Mouse (Mus musculus): Measurements from ENCODE around the gene Mink1. TPM values are rescaled to one million over a fixed set of nuclear protein-coding genes. Genes with fewer than 3 reads are reported as not detected.

Mink1 gene
- total and polyA plus RNA-seq, 2 experiments from 2014 or later, result 17.1 to 80.9 TPM

DNA sequence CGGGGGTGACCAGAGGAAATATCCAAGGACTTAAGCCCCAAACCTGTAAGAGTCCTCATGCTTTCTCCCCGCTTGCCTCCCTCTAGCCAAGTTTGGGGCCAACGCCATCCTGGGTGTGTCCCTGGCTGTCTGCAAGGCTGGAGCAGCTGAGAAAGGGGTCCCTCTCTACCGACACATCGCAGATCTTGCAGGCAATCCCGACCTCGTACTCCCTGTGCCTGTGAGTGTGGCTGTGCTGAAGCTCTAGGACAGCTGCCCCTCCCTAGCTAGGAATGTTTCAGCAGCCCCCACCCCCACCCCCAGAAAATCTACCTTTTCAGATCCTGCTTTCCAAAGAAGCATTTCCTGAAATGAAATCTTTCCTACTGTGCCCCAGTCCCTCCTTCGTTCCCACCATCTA is 96.3 kb downstream of the Mink1 start:
- H3K9ac ChIP-seq (replicated peaks; ENCODE audit: low read length, poor library complexity, severe bottlenecking), result no peak overlapping the region
- H3K27ac ChIP-seq (ENCODE audit: low read depth, low read length), result no peak overlapping the region
- no peak for TF ChIP-seq CTCF (IDR thresholded peaks at IDR 0.05)
- H3K27me3 ChIP-seq (ENCODE audit: insufficient read depth, low read length), result no peaks in the 10 kb centered on the region
- no peak overlapping the region for H3K4me3 ChIP-seq (ENCODE audit: low read depth, low read length)
- peaks cover 5% of the 10 kb centered on the region; the same call in 1 of the 2 replicates for H3K4me1 ChIP-seq (ENCODE audit: insufficient read depth, low read length)
- H3K9me3 ChIP-seq (ENCODE audit: low read length), result no peaks in the 10 kb centered on the region
- H3K36me3 ChIP-seq (ENCODE audit: insufficient read depth, low read length), result peaks cover 16% of the 10 kb centered on the region
- WGBS, result 80% methylated on average over 8 of the region's 8 CpGs
- DNase-seq (ENCODE audit: low spot score) (no peak), ATAC-seq (ENCODE audit: low FRiP score) (no peak)
- no peak overlapping the region for H3K4me2 ChIP-seq (ENCODE audit: low read depth, low read length, poor library complexity, severe bottlenecking)

DNA sequence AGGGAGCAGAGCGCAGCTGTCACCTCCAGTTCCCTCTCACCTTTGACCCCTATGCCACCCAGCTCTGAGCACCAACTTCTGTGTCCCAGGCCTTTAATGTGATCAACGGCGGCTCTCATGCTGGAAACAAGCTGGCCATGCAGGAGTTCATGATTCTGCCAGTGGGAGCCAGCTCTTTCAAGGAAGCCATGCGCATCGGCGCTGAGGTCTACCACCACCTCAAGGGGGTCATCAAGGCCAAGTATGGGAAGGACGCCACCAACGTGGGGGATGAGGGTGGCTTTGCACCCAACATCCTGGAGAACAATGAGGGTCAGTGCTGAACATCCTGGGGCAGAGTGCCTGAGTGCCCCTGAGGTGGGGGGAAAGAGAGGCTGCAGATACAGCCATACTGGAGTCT is 97.9 kb downstream of the Mink1 start:
- H3K36me3 ChIP-seq (ENCODE audit: insufficient read depth, low read length), result peaks cover 30% of the 10 kb centered on the region
- peaks cover 5% of the 10 kb centered on the region; the same call in 1 of the 2 replicates for H3K4me1 ChIP-seq (ENCODE audit: insufficient read depth, low read length)
- H3K27me3 ChIP-seq (ENCODE audit: insufficient read depth, low read length), result no peaks in the 10 kb centered on the region
- ATAC-seq (ENCODE audit: low FRiP score), result no peak
- DNase-seq (ENCODE audit: low spot score), result no peak
- no peak for TF ChIP-seq CTCF (IDR thresholded peaks at IDR 0.05)
- H3K4me2 ChIP-seq (ENCODE audit: low read depth, low read length, poor library complexity, severe bottlenecking), result no peak overlapping the region
- H3K9ac ChIP-seq (replicated peaks; ENCODE audit: low read length, poor library complexity, severe bottlenecking), result no peak overlapping the region
- no peak overlapping the region for H3K4me3 ChIP-seq (ENCODE audit: low read depth, low read length)
- WGBS, result 88% methylated on average over 8 of the region's 8 CpGs
- H3K9me3 ChIP-seq (ENCODE audit: low read length), result no peaks in the 10 kb centered on the region
- no peak overlapping the region for H3K27ac ChIP-seq (ENCODE audit: low read depth, low read length)

DNA sequence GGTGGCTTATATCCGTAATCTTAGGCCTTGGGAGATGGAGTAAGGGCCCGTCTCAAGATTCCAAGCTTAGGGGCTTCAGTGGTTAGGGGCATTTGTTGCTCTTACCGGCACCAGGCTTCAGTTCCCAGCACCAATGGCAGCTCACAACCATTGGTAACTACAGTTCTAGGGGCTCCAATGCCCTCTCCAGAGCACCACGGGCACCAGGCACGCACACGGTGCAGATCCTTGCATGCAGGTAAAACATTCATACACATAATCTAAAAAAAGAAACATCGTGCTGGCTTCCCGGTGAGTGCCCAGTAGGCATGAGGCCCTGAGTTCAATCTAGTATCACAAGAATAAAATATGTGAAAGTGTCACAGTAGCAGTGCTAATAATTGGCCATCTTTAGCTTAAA is 100.4 kb downstream of the Mink1 start:
- no peak overlapping the region for H3K27ac ChIP-seq (ENCODE audit: low read depth, low read length)
- DNase-seq (ENCODE audit: low spot score) (no peak), ATAC-seq (ENCODE audit: low FRiP score) (no peak)
- no peaks in the 10 kb centered on the region for H3K9me3 ChIP-seq (ENCODE audit: low read length)
- peaks cover 33% of the 10 kb centered on the region for H3K36me3 ChIP-seq (ENCODE audit: insufficient read depth, low read length)
- no peak overlapping the region for H3K4me3 ChIP-seq (ENCODE audit: low read depth, low read length)
- H3K27me3 ChIP-seq (ENCODE audit: insufficient read depth, low read length), result no peaks in the 10 kb centered on the region
- no peak for TF ChIP-seq CTCF (IDR thresholded peaks at IDR 0.05)
- 87% methylated on average over 8 of the region's 8 CpGs for WGBS
- H3K9ac ChIP-seq (replicated peaks; ENCODE audit: low read length, poor library complexity, severe bottlenecking), result no peak overlapping the region
- H3K4me1 ChIP-seq (ENCODE audit: insufficient read depth, low read length), result no peaks in the 10 kb centered on the region
- no peak overlapping the region for H3K4me2 ChIP-seq (ENCODE audit: low read depth, low read length, poor library complexity, severe bottlenecking)

DNA sequence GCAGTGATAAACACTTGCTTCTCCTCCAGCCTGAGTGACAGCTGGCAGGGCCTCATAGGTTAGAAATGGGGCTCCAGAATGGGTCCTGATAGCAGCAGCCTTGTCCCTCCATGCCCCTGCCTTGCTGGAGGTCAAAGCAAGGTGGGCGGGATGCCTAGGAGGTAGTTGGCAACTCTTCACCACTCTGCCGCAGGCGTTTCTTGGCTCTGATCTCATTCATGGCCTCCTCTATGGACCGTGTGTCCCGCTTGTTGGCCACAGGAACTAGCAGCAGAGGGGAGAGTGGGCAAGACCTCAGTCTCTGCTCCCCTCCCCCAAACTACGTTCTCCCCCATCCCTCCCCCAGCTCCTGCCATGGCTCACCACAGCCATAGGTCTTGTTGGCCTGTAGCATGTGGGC is 101.3 kb downstream of the Mink1 start:
- H3K9me3 ChIP-seq (ENCODE audit: low read length), result no peaks in the 10 kb centered on the region
- H3K9ac ChIP-seq (replicated peaks; ENCODE audit: low read length, poor library complexity, severe bottlenecking), result no peak overlapping the region
- no peak for ATAC-seq (ENCODE audit: low FRiP score)

More for the DNA sequence above, 101.3 kb downstream of the Mink1 start:
- WGBS, result 88% methylated on average over 6 of the region's 6 CpGs
- Histone ChIP-seq H3K27me3 (ENCODE audit: insufficient read depth, low read length) (no peaks in the 10 kb centered on the region), H3K4me1 (ENCODE audit: insufficient read depth, low read length) (no peaks in the 10 kb centered on the region), H3K36me3 (ENCODE audit: insufficient read depth, low read length) (peaks cover 33% of the 10 kb centered on the region), H3K4me3 (ENCODE audit: low read depth, low read length) (no peak overlapping the region), H3K4me2 (ENCODE audit: low read depth, low read length, poor library complexity, severe bottlenecking) (no peak overlapping the region), H3K27ac (ENCODE audit: low read depth, low read length) (no peak overlapping the region)
- TF ChIP-seq CTCF (IDR thresholded peaks at IDR 0.05), result no peak
- DNase-seq (ENCODE audit: low spot score), result no peak

Other genes starting within 250 kb of the Mink1 start
- gene Alox12e, start 240.3 kb upstream of the Mink1 start, total RNA-seq (2014; rRNA removed), result 0.05 TPM in 1 of 2 replicates, not detected in the other
- 0.16 and 0.31 TPM in 2 replicates for gene Alox12e, start 240.3 kb upstream of the Mink1 start, polyA plus RNA-seq (2015; fragmentation: Nextera tagmentation; extraction: Ambion mirVana)
- not detected in 2 replicates for gene Alox15, start 210.8 kb upstream of the Mink1 start, total RNA-seq (2014; rRNA removed)
- gene Alox15, start 210.8 kb upstream of the Mink1 start, polyA plus RNA-seq (2015; fragmentation: Nextera tagmentation; extraction: Ambion mirVana), result 0.16 and 0.28 TPM in 2 replicates
- 35.6 and 55.1 TPM in 2 replicates for gene Pelp1, start 152.8 kb upstream of the Mink1 start, total RNA-seq (2014; rRNA removed)
- gene Pelp1, start 152.8 kb upstream of the Mink1 start, polyA plus RNA-seq (2015; fragmentation: Nextera tagmentation; extraction: Ambion mirVana), result 28.0 and 28.3 TPM in 2 replicates
- gene Arrb2, start 130.2 kb upstream of the Mink1 start, total RNA-seq (2014; rRNA removed), result 99.9 and 119 TPM in 2 replicates
- gene Arrb2, start 130.2 kb upstream of the Mink1 start, polyA plus RNA-seq (2015; fragmentation: Nextera tagmentation; extraction: Ambion mirVana), result 55.0 and 55.6 TPM in 2 replicates
- gene Med11, start 111.0 kb upstream of the Mink1 start, total RNA-seq (2014; rRNA removed), result 23.7 and 30.1 TPM in 2 replicates
- 28.2 and 36.8 TPM in 2 replicates for gene Med11, start 111.0 kb upstream of the Mink1 start, polyA plus RNA-seq (2015; fragmentation: Nextera tagmentation; extraction: Ambion mirVana)
- 0.44 and 0.71 TPM in 2 replicates for gene Zmynd15, start 103.4 kb upstream of the Mink1 start, total RNA-seq (2014; rRNA removed)
- gene Zmynd15, start 103.4 kb upstream of the Mink1 start, polyA plus RNA-seq (2015; fragmentation: Nextera tagmentation; extraction: Ambion mirVana), result 0.47 and 0.70 TPM in 2 replicates
- 1.2 and 1.9 TPM in 2 replicates for gene Cxcl16, start 102.9 kb upstream of the Mink1 start, total RNA-seq (2014; rRNA removed)
- gene Cxcl16, start 102.9 kb upstream of the Mink1 start, polyA plus RNA-seq (2015; fragmentation: Nextera tagmentation; extraction: Ambion mirVana), result 3.1 and 3.2 TPM in 2 replicates
- 7.4 and 12.1 TPM in 2 replicates for gene Tm4sf5, start 57.6 kb upstream of the Mink1 start, total RNA-seq (2014; rRNA removed)
- gene Tm4sf5, start 57.6 kb upstream of the Mink1 start, polyA plus RNA-seq (2015; fragmentation: Nextera tagmentation; extraction: Ambion mirVana), result 18.8 and 19.8 TPM in 2 replicates
- not detected in 2 replicates for gene Vmo1, start 48.3 kb upstream of the Mink1 start, total RNA-seq (2014; rRNA removed)
- 0.53 and 0.65 TPM in 2 replicates for gene Vmo1, start 48.3 kb upstream of the Mink1 start, polyA plus RNA-seq (2015; fragmentation: Nextera tagmentation; extraction: Ambion mirVana)
- gene Gltpd2, start 43.7 kb upstream of the Mink1 start, total RNA-seq (2014; rRNA removed), result not detected in 2 replicates
- gene Gltpd2, start 43.7 kb upstream of the Mink1 start, polyA plus RNA-seq (2015; fragmentation: Nextera tagmentation; extraction: Ambion mirVana), result 0.21 and 0.25 TPM in 2 replicates
- 455 and 493 TPM in 2 replicates for gene Psmb6, start 37.5 kb upstream of the Mink1 start, total RNA-seq (2014; rRNA removed)
- gene Psmb6, start 37.5 kb upstream of the Mink1 start, polyA plus RNA-seq (2015; fragmentation: Nextera tagmentation; extraction: Ambion mirVana), result 818 and 874 TPM in 2 replicates
- gene Gm40193, start 29.9 kb upstream of the Mink1 start, total RNA-seq (2014; rRNA removed), result not detected in 2 replicates
- gene Gm40193, start 29.9 kb upstream of the Mink1 start, polyA plus RNA-seq (2015; fragmentation: Nextera tagmentation; extraction: Ambion mirVana), result not detected in 2 replicates
- gene Pld2, start 22.8 kb upstream of the Mink1 start, total RNA-seq (2014; rRNA removed), result 46.8 and 71.5 TPM in 2 replicates
- 18.0 and 19.4 TPM in 2 replicates for gene Pld2, start 22.8 kb upstream of the Mink1 start, polyA plus RNA-seq (2015; fragmentation: Nextera tagmentation; extraction: Ambion mirVana)
- not detected in 2 replicates for gene 4930544D05Rik, start 53.0 kb downstream of the Mink1 start, total RNA-seq (2014; rRNA removed)
- gene 4930544D05Rik, start 53.0 kb downstream of the Mink1 start, polyA plus RNA-seq (2015; fragmentation: Nextera tagmentation; extraction: Ambion mirVana), result not detected in 2 replicates
- not detected in 2 replicates for gene Chrne, start 56.3 kb downstream of the Mink1 start, total RNA-seq (2014; rRNA removed)
- 0.78 and 1.1 TPM in 2 replicates for gene Chrne, start 56.3 kb downstream of the Mink1 start, polyA plus RNA-seq (2015; fragmentation: Nextera tagmentation; extraction: Ambion mirVana)
- gene Gp1ba, start 76.2 kb downstream of the Mink1 start, total RNA-seq (2014; rRNA removed), result not detected in 2 replicates
- 0.16 and 0.29 TPM in 2 replicates for gene Gp1ba, start 76.2 kb downstream of the Mink1 start, polyA plus RNA-seq (2015; fragmentation: Nextera tagmentation; extraction: Ambion mirVana)
- gene Rnf167, start 84.4 kb downstream of the Mink1 start, total RNA-seq (2014; rRNA removed), result 69.1 and 74.4 TPM in 2 replicates
- gene Rnf167, start 84.4 kb downstream of the Mink1 start, polyA plus RNA-seq (2015; fragmentation: Nextera tagmentation; extraction: Ambion mirVana), result 95.8 and 97.2 TPM in 2 replicates
- 140 and 159 TPM in 2 replicates for gene Slc25a11, start 84.6 kb downstream of the Mink1 start, total RNA-seq (2014; rRNA removed)
- 160 and 176 TPM in 2 replicates for gene Slc25a11, start 84.6 kb downstream of the Mink1 start, polyA plus RNA-seq (2015; fragmentation: Nextera tagmentation; extraction: Ambion mirVana)
- gene Pfn1, start 91.8 kb downstream of the Mink1 start, total RNA-seq (2014; rRNA removed), result 438 and 486 TPM in 2 replicates
- gene Pfn1, start 91.8 kb downstream of the Mink1 start, polyA plus RNA-seq (2015; fragmentation: Nextera tagmentation; extraction: Ambion mirVana), result 600 and 608 TPM in 2 replicates
- 7.2 and 9.9 TPM in 2 replicates for gene Eno3, start 94.3 kb downstream of the Mink1 start, total RNA-seq (2014; rRNA removed)
- 5.8 and 7.6 TPM in 2 replicates for gene Eno3, start 94.3 kb downstream of the Mink1 start, polyA plus RNA-seq (2015; fragmentation: Nextera tagmentation; extraction: Ambion mirVana)
- gene Spag7, start 106.5 kb downstream of the Mink1 start, total RNA-seq (2014; rRNA removed), result 41.9 and 45.3 TPM in 2 replicates
- 125 and 131 TPM in 2 replicates for gene Spag7, start 106.5 kb downstream of the Mink1 start, polyA plus RNA-seq (2015; fragmentation: Nextera tagmentation; extraction: Ambion mirVana)
- gene Camta2, start 125.2 kb downstream of the Mink1 start, total RNA-seq (2014; rRNA removed), result 20.3 and 24.0 TPM in 2 replicates
- gene Camta2, start 125.2 kb downstream of the Mink1 start, polyA plus RNA-seq (2015; fragmentation: Nextera tagmentation; extraction: Ambion mirVana), result 23.6 and 24.5 TPM in 2 replicates
- gene Inca1, start 137.3 kb downstream of the Mink1 start, total RNA-seq (2014; rRNA removed), result 1.7 and 4.8 TPM in 2 replicates
- gene Inca1, start 137.3 kb downstream of the Mink1 start, polyA plus RNA-seq (2015; fragmentation: Nextera tagmentation; extraction: Ambion mirVana), result 2.1 and 2.2 TPM in 2 replicates
- gene Kif1c, start 137.7 kb downstream of the Mink1 start, total RNA-seq (2014; rRNA removed), result 30.9 and 31.7 TPM in 2 replicates
- 1.6 and 1.9 TPM in 2 replicates for gene Kif1c, start 137.7 kb downstream of the Mink1 start, polyA plus RNA-seq (2015; fragmentation: Nextera tagmentation; extraction: Ambion mirVana)
- gene Zfp3, start 201.3 kb downstream of the Mink1 start, total RNA-seq (2014; rRNA removed), result 8.7 and 10.0 TPM in 2 replicates
- gene Zfp3, start 201.3 kb downstream of the Mink1 start, polyA plus RNA-seq (2015; fragmentation: Nextera tagmentation; extraction: Ambion mirVana), result 9.7 and 10.3 TPM in 2 replicates
- not detected in 2 replicates for gene Scimp, start 249.7 kb downstream of the Mink1 start, total RNA-seq (2014; rRNA removed)
- gene Scimp, start 249.7 kb downstream of the Mink1 start, polyA plus RNA-seq (2015; fragmentation: Nextera tagmentation; extraction: Ambion mirVana), result not detected in 2 replicates